Mouse (Mus musculus): Measurements from ENCODE around the gene Snx4. TPM values are rescaled to one million over a fixed set of nuclear protein-coding genes. Genes with fewer than 3 reads are reported as not detected.
"Not testable (repeated sequence)": the region's sequence is repeated elsewhere in the genome, so short reads cannot be mapped to it uniquely, and the experiment has no call there.

Gene Snx4
- 10 to 100 TPM; 32.0 to 34.0 TPM for total RNA-seq (2021)
- long read RNA-seq, experiment 1, transcript Snx4-201 (14 exons, 3,161 nt): major isoform, 45 of 56 reads
- long read RNA-seq, experiment 1, partial matches to known transcripts: 7 of 56 reads
- long read RNA-seq, experiment 1, other reads (novel, unspliced or antisense): 4 of 56 reads
- long read RNA-seq, experiment 2, transcript Snx4-201 (14 exons, 3,161 nt): major isoform, 37 of 46 reads
- long read RNA-seq, experiment 2, partial matches to known transcripts: 3 of 46 reads
- long read RNA-seq, experiment 2, other reads (novel, unspliced or antisense): 6 of 46 reads

GRCm38 (mm10) chr16:33251194-33252051 lies at the start of gene Snx4:
Gene Snx4, plus strand, starts transcription at chr16:33251442.
- peak; percentile 91 to 92 for DNase-seq (ENCODE audit: low spot score in 2 of 2)

DNA sequence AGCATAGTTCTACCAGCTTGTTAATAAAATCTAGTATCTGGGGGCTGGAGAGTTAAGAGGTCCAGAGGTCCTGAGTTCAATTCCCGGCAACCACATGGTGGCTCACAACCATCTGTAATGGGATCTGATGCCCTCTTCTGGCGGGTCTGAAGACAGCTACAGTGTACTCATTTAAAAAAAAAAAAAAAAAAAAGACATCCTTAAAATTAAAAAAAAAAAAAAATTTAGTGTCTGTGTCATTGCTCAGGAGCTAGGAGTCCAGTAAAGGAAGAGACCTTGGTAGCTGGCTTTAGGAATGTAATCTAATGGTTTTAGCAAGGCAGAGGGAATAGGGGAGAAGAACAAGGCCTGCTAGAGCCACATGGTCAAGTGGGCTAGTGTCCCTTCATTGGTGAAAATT lies 40.4 kb upstream of the Snx4 start:
- DNase-seq (ENCODE audit: low spot score in 2 of 2): no peak

DNA sequence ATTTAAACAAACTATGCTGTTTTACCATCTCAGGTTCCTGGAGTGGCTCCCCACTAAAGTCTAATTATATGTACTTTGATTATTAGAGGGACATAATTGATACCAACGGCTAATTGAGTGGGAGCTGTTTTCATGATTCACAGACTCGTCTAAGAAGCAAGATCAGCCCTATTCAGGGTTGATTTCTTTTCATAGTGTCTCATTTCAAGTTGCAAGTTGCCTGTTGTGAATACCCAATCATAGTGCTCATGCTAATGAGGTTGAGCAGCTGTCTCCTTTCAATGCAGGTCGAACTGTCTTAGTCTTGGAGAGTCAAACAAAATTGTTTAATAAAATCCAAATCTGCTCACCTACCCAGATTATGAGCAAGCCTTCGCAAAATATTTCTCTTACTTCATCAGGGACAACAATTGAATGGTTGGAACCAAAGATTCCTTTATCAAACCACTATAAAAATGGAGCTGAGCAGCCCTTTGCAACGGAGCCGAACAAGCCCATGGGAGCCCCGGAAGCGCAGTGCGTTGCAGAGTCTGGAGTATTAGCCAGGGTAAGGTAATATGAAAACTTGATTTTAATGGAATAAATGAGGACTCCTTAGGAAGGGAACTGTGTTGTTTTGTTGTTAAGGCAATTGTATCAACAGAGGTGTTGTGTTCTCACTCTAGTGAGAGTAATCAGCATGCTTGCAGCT lies 34.8 kb upstream of the Snx4 start:
- no peak for DNase-seq (ENCODE audit: low spot score in 2 of 2)

DNA sequence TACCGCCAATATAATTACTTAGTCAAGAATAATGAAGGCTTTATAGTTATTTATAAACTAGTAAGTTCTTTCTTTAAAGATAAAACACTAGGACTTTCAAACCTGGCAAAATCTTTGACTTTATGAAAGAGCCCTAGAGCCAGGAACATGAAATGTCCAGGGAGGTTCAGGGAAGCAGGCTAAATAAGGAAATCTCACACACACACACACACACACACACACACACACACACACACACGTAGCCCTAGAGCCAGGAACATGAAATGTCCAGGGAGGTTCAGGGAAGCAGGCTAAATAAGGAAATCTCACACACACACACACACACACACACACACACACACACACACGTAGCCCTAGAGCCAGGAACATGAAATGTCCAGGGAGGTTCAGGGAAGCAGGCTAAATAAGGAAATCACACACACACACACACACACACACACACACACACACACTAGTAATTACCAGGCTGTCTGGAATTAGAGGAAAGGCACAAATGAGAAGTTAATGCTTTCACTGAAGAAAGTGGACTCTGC lies 33.6 kb upstream of the Snx4 start:
- not testable (repeated sequence) for DNase-seq (ENCODE audit: low spot score in 2 of 2)

DNA sequence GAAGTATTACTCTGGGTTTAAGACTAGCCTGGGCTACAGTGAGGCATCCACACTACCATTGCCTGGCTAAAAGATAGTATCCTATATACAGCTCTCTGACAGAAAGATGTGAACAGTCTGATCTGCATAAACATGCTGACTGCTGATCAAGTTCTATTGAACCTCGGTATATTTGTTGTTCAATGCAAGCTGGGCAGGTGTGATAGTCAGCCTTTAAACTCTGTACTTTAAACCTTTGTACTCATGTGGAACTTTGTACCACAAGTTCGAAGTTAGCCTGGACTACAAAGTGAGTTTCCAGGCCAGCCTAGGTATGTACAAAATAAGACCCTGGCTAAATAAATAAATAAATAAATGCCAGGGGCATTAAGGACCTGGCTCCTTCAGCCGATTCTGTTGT lies 28.8 kb upstream of the Snx4 start:
- no peak for DNase-seq (ENCODE audit: low spot score in 2 of 2)

DNA sequence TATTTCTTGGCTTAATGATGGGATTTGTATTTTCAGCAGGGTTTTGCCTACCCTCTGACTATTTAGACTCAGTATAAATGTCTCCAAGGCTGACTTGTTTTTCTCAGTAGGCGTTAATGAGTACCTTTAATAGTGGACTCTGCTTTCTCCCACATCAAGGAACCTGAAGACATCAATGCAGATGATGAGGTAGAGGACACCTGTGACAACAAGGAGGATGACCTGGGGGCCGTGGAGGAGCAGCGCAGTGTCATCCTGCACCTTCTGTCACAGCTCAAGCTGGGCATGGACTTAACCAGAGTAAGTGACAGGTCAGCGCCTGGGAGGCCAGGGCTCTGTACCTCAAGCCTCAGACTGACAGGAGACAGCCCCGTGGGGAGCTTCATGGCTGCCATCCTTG lies 26.9 kb upstream of the Snx4 start:
- no peak for DNase-seq (ENCODE audit: low spot score in 2 of 2)

DNA sequence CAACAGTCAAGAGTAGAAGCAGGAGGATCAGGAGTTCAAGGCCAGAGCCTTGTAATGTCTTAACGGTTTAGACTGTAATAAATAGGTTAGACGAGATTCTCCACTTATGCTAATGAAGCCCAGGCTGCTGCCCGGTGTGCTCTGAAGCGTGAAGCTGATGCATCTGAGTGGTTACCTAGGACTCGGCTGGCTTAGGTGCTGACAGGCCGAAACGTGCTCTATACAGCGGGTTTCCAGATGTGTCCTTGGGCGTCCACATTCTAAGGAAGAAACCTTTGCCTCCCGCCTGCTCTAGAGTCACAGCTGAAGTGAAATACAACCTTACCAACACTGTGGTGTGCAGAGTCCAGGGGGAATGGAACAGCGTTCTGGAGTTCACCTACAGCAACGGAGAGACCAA lies 17.1 kb upstream of the Snx4 start:
- DNase-seq (ENCODE audit: low spot score in 2 of 2): no peak

DNA sequence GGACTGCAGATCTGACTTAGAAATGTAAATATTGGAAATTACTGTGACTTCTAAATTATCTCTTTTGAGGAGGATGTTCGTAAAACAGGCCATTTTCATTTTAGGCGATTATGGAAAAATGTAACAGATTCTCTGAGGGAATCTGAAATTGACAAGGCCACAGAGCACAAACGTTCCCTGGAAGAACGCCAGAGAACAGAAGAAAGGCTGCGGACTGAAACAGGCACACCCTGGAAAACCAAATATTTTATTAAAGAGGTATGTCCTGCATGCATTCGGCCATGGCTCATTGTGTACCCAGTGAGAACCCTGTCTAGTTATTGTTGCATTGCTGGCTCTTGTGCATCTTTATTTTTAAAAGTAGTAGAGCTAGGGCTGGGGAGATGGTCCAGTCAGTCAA lies 15.1 kb upstream of the Snx4 start:
- no peak for DNase-seq (ENCODE audit: low spot score in 2 of 2)

GRCm38 (mm10) chr16:33239305-33239704 lies 11.9 kb upstream of the Snx4 start:
- no peak for DNase-seq (ENCODE audit: low spot score in 2 of 2)

DNA sequence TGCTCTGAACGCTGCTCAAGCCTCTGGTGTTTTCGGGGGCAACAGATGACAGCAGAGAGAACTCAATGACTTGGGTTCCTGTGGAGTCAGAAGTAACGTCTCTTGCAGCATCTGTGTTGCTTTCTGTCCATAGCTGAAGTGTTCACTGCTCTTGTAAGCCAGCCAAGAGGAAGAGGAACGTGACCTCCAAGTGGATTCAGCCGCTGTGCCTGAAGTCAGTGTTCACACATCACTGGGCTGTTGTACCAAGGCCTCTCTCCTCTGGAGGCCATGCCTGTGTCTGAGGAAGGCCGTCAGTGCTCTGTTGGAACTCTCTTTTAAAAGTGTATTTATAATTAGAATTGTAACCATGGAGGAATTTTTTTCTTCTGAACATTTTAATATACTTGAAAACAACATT lies 9.2 kb upstream of the Snx4 start:
- DNase-seq (ENCODE audit: low spot score in 2 of 2): no peak

DNA sequence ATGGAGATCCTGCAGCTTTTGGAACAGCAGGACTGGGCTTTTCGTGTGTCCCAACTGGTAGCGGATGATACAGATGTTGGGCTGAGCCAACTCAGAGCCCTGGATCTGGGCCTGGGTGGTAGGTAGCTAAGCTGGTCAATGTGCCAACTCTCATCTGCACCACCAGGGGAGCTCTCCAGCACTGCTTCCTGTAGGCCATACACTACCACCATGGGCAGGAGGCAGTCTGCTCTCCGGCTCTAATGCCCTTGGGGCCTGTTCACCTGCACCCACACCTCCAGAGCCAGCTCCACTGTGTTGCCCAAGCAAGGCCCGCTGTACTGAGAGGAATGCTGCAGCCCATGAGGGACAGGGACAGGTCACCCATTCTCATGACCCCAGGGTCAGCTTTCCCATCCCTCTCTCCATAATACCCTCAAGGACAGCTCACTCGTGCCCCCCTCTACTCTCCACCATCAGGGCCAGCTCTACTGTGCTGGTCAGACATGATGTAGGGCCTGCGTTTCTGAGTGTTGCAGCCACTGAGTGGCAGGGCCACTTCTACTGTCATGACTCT lies 7.0 kb upstream of the Snx4 start:
- no peak for DNase-seq (ENCODE audit: low spot score in 2 of 2)

GRCm38 (mm10) chr16:33244933-33245470 lies 6.2 kb upstream of the Snx4 start:
- DNase-seq (ENCODE audit: low spot score in 2 of 2): no peak

- DNase-seq (ENCODE audit: low spot score in 2 of 2): no peak
Observed at GRCm38 (mm10) chr16:33246526-33246925, 4.7 kb upstream of the Snx4 start.

- no peak for DNase-seq (ENCODE audit: low spot score in 2 of 2)
Observed at GRCm38 (mm10) chr16:33247006-33247405, 4.2 kb upstream of the Snx4 start.

DNA sequence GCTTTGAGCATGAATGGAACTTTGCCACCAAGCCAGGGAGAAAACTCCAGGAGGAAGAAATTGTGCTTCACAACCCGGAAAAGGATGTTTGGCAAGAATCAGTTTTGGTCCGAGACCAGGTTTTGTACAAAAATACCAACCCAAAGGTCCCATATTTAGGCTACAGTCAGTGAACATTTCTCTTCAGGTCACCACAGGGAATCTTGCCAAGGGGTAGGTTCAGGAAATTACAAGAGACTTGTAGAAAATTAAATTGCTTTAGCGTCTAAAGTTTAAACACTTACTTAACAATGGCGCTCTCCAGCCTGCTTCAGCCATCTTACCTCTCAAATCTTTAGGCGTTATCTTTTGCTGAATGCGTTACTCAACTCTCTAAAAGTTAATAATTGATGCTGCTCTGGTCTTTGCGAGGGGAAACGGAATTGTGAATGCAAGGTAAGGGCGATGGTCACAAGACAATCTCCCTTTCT lies 556 bp upstream of the Snx4 start:
- DNase-seq (ENCODE audit: low spot score in 2 of 2): no peak

- no peak for DNase-seq (ENCODE audit: low spot score in 2 of 2)
Observed at GRCm38 (mm10) chr16:33255601-33256000, 4.4 kb downstream of the Snx4 start.

DNA sequence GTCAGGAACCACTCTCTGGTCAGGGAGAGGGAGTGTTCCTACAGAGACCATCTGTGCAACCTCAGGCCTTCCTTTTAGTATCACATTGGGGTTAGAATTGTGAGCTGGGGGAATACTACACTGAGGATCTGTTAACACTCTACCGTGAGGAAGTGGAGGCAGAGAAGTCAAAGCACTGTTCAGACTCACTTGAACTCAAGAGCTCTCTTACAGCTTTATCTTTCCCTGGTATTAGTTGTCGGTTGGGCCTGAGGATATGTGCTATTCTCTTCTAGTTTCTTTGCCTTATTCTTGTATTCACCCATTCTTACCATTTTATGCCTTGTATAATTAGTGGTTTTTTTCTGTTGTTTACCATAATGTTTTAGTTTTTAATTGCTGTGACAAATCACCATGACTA lies 7.3 kb downstream of the Snx4 start:
- no peak for DNase-seq (ENCODE audit: low spot score in 2 of 2)

- no peak for DNase-seq (ENCODE audit: low spot score in 2 of 2)
Observed at GRCm38 (mm10) chr16:33259824-33260223, 8.6 kb downstream of the Snx4 start.

DNA sequence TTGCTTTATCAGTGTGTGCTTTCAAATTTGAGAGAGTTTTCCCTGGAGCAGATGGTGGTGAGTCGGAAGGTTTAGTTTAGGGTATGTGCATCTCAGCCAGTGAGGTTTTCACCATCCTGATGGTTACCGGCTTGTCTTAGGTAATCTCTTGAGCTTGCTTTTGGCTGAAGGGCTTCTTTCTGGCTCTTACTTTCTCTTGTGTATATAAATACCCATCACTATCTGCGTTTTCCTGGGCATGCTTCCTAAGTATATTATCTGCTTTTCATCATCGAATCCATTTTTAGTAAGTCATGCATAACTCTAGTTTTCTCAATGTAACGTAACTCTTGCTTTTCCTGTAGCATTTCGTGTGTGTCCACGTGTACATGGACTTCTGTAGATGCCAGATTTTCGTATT lies 9.6 kb downstream of the Snx4 start:
- DNase-seq (ENCODE audit: low spot score in 2 of 2): no peak

DNA sequence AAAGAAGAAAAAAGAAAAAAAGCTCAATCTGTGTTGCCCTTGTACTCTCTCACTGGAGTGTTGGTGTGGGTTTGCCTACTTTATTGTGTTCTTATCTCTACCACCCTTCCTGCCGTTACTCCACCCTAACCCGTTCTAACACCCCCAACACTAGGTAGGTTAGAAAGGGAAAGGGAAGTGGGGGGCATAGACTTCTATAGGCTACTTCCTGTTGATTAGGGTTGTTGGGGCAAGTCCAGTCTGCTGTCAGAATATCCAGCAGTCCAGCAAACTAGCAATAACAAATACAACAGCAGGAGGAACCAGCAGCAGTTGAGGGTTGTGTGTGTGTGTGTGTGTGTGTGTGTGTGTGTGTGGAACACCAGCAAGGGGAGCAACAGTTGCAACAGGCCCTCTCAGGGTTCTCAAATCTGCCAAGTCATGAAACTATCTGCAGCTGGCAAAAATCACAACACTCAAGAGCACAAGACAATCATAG lies 10.4 kb downstream of the Snx4 start:
- no peak for DNase-seq (ENCODE audit: low spot score in 2 of 2)

DNA sequence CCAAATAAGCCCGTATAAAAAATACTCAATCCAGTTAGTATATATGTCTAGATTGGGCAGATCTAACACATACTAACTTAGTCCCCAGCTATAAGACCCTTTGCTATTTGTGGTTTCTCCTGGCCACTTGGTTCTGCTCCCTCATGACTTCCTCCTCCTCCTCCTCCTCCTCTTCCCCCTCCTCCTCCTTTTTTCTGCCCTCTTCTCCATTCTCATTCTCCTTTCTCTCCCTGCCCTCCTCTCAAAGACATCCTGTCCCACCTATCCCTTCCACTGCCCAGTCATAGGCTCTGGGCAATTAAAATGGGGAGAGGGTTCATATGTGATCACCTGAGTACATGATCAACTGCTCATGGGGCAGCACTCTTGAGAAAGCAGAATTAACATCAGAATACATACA lies 10.9 kb downstream of the Snx4 start:
- no peak for DNase-seq (ENCODE audit: low spot score in 2 of 2)
